22 mouse cellular contexts compared by ENCODE assay signal in genomic region chr7:16519310-16519709, GRCm38 (mm10). TPM values are rescaled to one million over a fixed set of nuclear protein-coding genes. Genes with fewer than 3 reads are reported as not detected.
DNase-seq lines count a peak whose midpoint lies in the region; ATAC-seq and TF ChIP-seq lines count a peak whose summit lies in the region.
"Had no signal": no experiment of that assay in that cellular context is flagged by ENCODE, and none has a peak within 500 bp of the region (broad histone marks: within the 10 kb centered on the region; RNA-seq: fewer than 3 reads in every experiment).

No protein-coding gene starts in this region.

- H3K4me3 ChIP-seq in forebrain, postnatal 0 days (ENCODE audit: low read depth, low read length), result no peak overlapping the region
- no peak overlapping the region for H3K4me3 ChIP-seq in forebrain, embryonic 11.5 days (ENCODE audit: low read depth, low read length)
- H3K4me3 ChIP-seq in layer of hippocampus, adult 2 months, result no peak overlapping the region
- H3K4me3 ChIP-seq: embryonic facial prominence, embryonic 13.5 days; embryonic facial prominence, embryonic 15.5 days; erythroblast, embryonic 14.5 days; forebrain, embryonic 12.5 days; forebrain, embryonic 15.5 days had no signal

- no peaks in the 10 kb centered on the region for H3K36me3 ChIP-seq in forebrain, postnatal 0 days (ENCODE audit: insufficient read depth)
- no peaks in the 10 kb centered on the region for H3K36me3 ChIP-seq in forebrain, embryonic 11.5 days (ENCODE audit: control insufficient read depth, insufficient read depth, low read length)
- H3K36me3 ChIP-seq: forebrain, embryonic 15.5 days had no signal

- no peak overlapping the region for H3K9ac ChIP-seq in forebrain, postnatal 0 days
- no peak overlapping the region for H3K9ac ChIP-seq in forebrain, embryonic 11.5 days (ENCODE audit: low read length)
- H3K9ac ChIP-seq: embryonic facial prominence, embryonic 13.5 days; embryonic facial prominence, embryonic 15.5 days; forebrain, embryonic 12.5 days; forebrain, embryonic 15.5 days had no signal

- ATAC-seq in forebrain, postnatal 0 days, result no peak
- ATAC-seq in forebrain, embryonic 11.5 days (replicated peaks; ENCODE audit: low FRiP score), result no peak
- ATAC-seq: forebrain, embryonic 15.5 days had no signal

- H3K27ac ChIP-seq in forebrain, postnatal 0 days (ENCODE audit: low read depth, low read length), result no peak overlapping the region
- H3K27ac ChIP-seq in forebrain, embryonic 11.5 days (ENCODE audit: low read depth, low read length), result no peak overlapping the region
- peak overlapping the region; percentile 58; the same call in 1 of the 2 replicates for H3K27ac ChIP-seq in layer of hippocampus, adult 2 months
- H3K27ac ChIP-seq: embryonic facial prominence, embryonic 13.5 days; embryonic facial prominence, embryonic 15.5 days; forebrain, embryonic 12.5 days; forebrain, embryonic 15.5 days had no signal

- 81% methylated on average over 2 of the region's 2 CpGs for WGBS in forebrain, postnatal 0 days
- 96% methylated on average over 2 of the region's 2 CpGs for WGBS in forebrain, embryonic 11.5 days

- no peak overlapping the region for H3K4me2 ChIP-seq in forebrain, postnatal 0 days (ENCODE audit: low read depth)
- H3K4me2 ChIP-seq in forebrain, embryonic 11.5 days (ENCODE audit: low read depth, low read length, severe bottlenecking), result no peak overlapping the region
- H3K4me2 ChIP-seq: embryonic facial prominence, embryonic 13.5 days; embryonic facial prominence, embryonic 15.5 days; forebrain, embryonic 12.5 days; forebrain, embryonic 15.5 days had no signal

- no peak for TF ChIP-seq POLR2A in brain, embryonic 14.5 days (IDR thresholded peaks at IDR 0.05; ENCODE audit: borderline replicate concordance, extremely low read depth, insufficient read depth, insufficient read length, poor library complexity, severe bottlenecking)

- DNase-seq in forebrain, postnatal 0 days, result peak; percentile 15
- DNase-seq in forebrain, embryonic 11.5 days (ENCODE audit: low spot score), result no peak
- no peak for DNase-seq in layer of hippocampus, adult 2 months (ENCODE audit: low spot score in 2 of 2)
- DNase-seq in layer of hippocampus, adult 8-10 months (ENCODE audit: low spot score in 2 of 2), result no peak
- peak; percentile 42 for DNase-seq in brain, embryonic 14.5 days (ENCODE audit: low read depth)
- no peak for DNase-seq in urinary bladder, adult 2 months (ENCODE audit: low spot score)
- DNase-seq: adrenal gland, adult 2 months; adrenal gland, postnatal 10 days; adrenal gland, postnatal 25 days; cerebellum, adult 11 months; cerebellum, adult 18-20 months; cerebellum, adult 8-10 months; cerebellum, adult 9-11 months; cerebellum, postnatal 14 days; cerebellum, postnatal 36 days; embryo, embryonic 11 days had no signal

- TF ChIP-seq CTCF in forebrain, postnatal 0 days (IDR thresholded peaks at IDR 0.05; ENCODE audit: low read depth), result no peak
- TF ChIP-seq CTCF in layer of hippocampus, adult 2 months (conservative IDR thresholded peaks at IDR 0.05), result no peak
- no peak for TF ChIP-seq CTCF in brain, embryonic 14.5 days (IDR thresholded peaks at IDR 0.05; ENCODE audit: borderline replicate concordance, extremely low read depth, insufficient read depth, insufficient read length)

- no peaks in the 10 kb centered on the region for H3K9me3 ChIP-seq in forebrain, postnatal 0 days (ENCODE audit: low read length)
- no peaks in the 10 kb centered on the region for H3K9me3 ChIP-seq in forebrain, embryonic 11.5 days (ENCODE audit: control insufficient read depth, low read length)
- H3K9me3 ChIP-seq: embryonic facial prominence, embryonic 13.5 days; embryonic facial prominence, embryonic 15.5 days; forebrain, embryonic 12.5 days; forebrain, embryonic 15.5 days had no signal

- no peaks in the 10 kb centered on the region for H3K4me1 ChIP-seq in forebrain, postnatal 0 days (ENCODE audit: insufficient read depth)
- H3K4me1 ChIP-seq in forebrain, embryonic 11.5 days (replicated peaks; ENCODE audit: control insufficient read depth, insufficient read depth, low read length), result no peaks in the 10 kb centered on the region
- H3K4me1 ChIP-seq: embryonic facial prominence, embryonic 13.5 days; forebrain, embryonic 12.5 days had no signal

- no peaks in the 10 kb centered on the region for H3K27me3 ChIP-seq in forebrain, postnatal 0 days (ENCODE audit: insufficient read depth, low read length)
- H3K27me3 ChIP-seq in forebrain, embryonic 11.5 days (ENCODE audit: control insufficient read depth, insufficient read depth, low read length), result no peaks in the 10 kb centered on the region
- H3K27me3 ChIP-seq: embryonic facial prominence, embryonic 13.5 days; embryonic facial prominence, embryonic 15.5 days; forebrain, embryonic 12.5 days; forebrain, embryonic 15.5 days had no signal

RNA-seq across cellular contexts. Expression of gene Npas1, which starts 41.8 kb away (rescaled TPM):
- total RNA-seq in forebrain, postnatal 0 days (2014; rRNA removed), result 10.1 and 10.2 TPM in 2 replicates
- polyA plus RNA-seq in forebrain, postnatal 0 days (2015; fragmentation: Nextera tagmentation; extraction: Ambion mirVana), result 12.6 and 14.7 TPM in 2 replicates
- 0.55 and 0.63 TPM in 2 replicates for polyA plus RNA-seq in forebrain, embryonic 11.5 days (2014; fragmentation: Nextera tagmentation; extraction: Ambion mirVana)
- 10 to 100 TPM; 16.1 to 18.4 TPM for total RNA-seq in layer of hippocampus, adult 2 months (2021)
- 10 to 100 TPM; 14.0 to 17.1 (median 15.5) TPM for total RNA-seq in layer of hippocampus, adult 8-10 months (2022)
- polyA plus RNA-seq in brain, embryonic 14.5 days (2012; rRNA removed), result 4.6 and 5.1 TPM in 2 replicates
- polyA plus RNA-seq in urinary bladder, adult 2 months (2012; rRNA removed), result 0.10 TPM in 1 of 2 replicates, not detected in the other
- total RNA-seq: adrenal gland, adult 2 months; adrenal gland, postnatal 10 days; adrenal gland, postnatal 25 days; common myeloid progenitor, adult 5-6 weeks had no signal
- polyA plus RNA-seq: adrenal gland, adult 2 months; erythroblast, embryonic 14.5 days had no signal

Comparison
In these comparisons a context has a peak if more than half of its experiments do, and no peak if none do; other contexts are left out.
1. DNase-seq: peak in forebrain, postnatal 0 days (single experiment) and brain, embryonic 14.5 days (single experiment); none in forebrain, embryonic 11.5 days (single experiment), layer of hippocampus, adult 2 months (0 of 2), layer of hippocampus, adult 8-10 months (0 of 2) and urinary bladder, adult 2 months (single experiment).